Mouse (Mus musculus): Measurements from ENCODE around the gene Iba57.
"Not testable (repeated sequence)": the region's sequence is repeated elsewhere in the genome, so short reads cannot be mapped to it uniquely, and the experiment has no call there.

The Iba57 gene

DNA sequence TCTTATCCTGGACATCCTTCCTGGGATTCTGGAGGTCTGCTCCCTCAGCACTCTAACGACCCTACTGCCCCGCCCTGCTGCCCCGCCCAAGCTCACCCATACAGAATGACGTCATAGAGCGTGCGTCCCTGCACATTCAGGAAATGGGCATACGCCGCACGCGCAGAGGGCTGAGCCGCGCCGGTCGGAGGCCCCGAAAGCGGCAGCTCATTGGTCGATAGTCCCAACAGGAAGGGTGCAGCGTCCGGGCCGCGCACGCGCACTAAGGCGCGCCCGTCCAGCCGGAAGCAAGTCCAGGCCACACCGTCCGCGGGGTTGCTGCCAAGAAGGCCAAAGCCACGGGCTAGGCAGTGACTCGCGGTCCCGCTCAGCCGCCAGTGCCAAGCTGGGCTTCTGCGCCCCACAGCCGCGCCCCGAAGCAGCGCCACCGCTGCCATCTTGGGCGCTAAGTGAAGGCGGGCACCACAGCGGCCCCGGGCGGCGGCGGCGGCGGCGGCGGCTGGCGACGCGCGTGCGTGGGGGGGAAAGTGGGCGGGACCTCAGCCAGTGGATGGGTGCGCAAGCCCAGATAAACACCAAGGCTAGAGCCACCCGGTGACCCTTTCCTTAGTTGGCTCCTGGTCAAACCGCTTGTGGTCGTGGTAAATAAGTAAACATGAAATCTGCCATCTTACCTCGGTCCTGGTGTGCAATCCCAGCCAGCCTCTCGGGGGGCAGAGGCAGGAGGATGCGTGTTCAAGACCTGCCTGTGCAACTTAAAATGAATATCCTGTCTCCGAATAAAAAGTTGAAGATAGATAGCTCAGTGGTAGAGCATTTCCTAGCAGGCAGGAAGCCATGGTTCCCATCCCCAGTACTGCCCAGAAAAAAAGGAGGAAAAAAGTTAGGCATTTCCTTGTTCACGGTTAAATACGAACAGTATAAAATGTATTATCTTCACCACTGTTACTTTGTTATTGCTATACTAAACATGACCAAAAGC is at the start of gene Iba57:
TSS of gene Iba57 (minus strand) at position 485 of the 982 bp plus-strand sequence.
- DNase-seq (ENCODE audit: low read depth, low spot score), result peak; percentile 99

DNA sequence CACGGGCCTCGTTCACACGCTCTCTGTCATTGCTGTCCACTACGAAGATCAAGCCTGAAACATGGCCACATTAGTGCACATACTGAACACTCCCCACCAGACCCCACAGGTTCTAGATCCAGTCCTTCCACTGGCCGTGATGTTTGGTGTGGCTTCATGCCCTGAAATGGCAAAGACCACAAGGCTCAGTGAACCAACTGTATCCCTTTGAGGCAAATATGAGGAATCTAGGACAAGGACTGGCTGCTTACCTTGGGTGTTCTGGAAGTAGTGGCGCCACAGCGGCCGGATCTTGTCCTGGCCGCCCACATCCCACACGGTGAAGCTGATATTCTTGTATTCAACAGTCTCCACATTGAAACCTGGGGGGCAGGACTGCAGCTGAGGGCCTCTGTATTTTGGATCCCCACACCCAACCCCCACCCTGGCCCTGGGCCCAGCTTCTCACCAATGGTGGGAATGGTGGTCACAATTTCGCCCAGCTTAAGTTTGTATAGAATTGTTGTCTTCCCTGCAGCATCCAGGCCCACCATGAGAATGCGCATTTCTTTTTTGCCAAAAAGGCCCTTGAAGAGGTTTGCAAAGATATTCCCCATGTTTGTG is 49.5 kb upstream of the Iba57 start:
- no peak for DNase-seq (ENCODE audit: low read depth, low spot score)

DNA sequence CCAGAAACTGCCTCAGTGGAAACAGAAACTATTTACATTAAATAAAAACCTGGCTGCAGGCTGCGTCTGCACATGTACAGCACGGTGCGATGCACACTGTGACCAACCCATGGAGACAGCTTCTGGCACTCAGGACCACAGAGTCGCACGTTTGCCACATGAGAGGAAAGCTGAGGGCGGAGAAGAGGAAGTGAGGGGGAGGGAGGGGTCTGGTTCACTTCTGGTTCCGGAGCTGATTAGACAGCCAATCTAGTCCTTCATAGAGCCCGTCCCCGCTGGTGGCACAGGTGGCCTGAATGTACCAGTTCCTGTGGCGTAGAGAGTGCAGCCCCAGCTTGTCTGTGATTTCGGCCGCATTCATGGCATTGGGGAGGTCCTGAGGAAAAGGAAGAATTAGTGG is 48.8 kb upstream of the Iba57 start:
- not testable (repeated sequence) for DNase-seq (ENCODE audit: low read depth, low spot score)

DNA sequence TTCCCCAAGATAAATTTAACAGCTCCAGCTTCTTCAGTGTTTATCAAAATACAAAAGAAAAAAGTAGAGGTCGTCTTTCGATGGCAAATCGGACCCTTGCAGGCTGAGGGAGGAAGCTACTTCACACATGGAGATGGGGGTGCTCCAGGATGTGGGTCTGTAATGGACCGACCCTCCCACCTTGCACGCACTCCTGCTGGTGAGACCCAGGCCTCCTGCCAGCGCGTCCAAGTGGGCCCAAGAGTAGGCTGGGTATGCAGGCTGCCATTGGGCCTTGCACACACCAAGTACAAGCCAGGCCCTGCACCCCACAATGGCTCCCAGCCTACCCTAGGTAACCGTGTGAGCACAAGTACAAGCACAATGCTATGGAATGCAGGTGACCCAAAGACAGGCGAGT is 48.0 kb upstream of the Iba57 start:
- not testable (repeated sequence) for DNase-seq (ENCODE audit: low read depth, low spot score)

DNA sequence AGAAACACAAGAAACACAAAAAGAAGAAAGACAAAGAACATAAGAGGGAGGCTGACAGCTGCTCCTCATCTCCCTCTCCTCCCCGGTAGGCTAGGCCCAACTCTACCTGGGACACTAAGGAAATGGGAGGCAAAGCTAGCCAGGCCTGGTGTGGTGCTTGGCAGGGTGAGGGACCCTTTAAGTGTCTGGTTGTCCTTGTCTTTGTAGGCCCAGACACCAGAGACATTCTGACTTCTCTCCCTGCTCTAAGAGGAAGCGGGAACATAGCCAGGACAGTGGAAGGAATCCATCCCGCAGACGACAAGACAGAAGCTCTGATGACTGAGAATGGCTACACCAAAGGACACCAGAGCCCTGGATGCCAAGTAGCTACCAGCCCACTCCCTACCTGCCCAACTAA is 46.5 kb upstream of the Iba57 start:
- no peak for DNase-seq (ENCODE audit: low read depth, low spot score)

DNA sequence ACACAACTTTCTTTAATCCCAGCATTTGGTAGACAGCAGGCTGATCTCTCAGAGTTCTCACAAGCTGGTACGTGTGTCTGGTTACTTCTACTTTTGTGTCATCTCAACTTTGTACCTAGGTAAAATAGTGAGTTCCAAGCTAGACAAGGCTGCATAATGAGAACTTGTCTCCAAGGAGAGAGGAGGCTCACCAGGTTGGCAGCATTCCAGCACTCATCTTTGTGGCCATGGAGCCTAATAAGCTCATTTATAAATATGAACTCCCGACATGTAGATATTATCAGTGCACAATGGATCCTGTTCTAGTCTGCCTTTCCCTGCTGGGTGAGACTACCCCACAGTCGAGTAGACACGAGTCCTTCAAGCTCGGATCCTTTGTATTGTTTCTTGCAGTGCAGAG is 46.0 kb upstream of the Iba57 start:
- DNase-seq (ENCODE audit: low read depth, low spot score), result no peak

DNA sequence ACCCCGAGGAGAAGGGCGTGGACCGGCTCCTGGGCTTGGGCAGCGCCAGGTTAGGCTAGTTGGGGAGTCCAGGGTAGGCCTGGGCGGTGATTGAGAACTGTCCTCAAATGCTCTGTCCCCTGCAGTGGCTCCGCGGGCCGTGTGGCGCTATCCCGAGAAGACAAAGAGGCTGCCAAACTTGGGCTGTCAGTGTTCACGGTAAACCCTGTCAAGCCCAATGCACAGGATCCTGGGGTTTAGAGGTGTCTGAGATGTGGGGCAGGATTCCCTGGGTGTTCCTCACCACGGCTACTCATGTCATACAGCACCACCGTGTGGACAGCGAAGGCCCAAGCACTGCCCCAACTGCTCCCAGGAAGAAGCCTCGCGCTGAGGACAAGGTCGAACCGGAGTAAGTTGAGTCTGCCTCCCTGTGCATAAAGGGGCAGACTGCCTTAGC is 45.5 kb upstream of the Iba57 start:
- DNase-seq (ENCODE audit: low read depth, low spot score), result peak; percentile 80

DNA sequence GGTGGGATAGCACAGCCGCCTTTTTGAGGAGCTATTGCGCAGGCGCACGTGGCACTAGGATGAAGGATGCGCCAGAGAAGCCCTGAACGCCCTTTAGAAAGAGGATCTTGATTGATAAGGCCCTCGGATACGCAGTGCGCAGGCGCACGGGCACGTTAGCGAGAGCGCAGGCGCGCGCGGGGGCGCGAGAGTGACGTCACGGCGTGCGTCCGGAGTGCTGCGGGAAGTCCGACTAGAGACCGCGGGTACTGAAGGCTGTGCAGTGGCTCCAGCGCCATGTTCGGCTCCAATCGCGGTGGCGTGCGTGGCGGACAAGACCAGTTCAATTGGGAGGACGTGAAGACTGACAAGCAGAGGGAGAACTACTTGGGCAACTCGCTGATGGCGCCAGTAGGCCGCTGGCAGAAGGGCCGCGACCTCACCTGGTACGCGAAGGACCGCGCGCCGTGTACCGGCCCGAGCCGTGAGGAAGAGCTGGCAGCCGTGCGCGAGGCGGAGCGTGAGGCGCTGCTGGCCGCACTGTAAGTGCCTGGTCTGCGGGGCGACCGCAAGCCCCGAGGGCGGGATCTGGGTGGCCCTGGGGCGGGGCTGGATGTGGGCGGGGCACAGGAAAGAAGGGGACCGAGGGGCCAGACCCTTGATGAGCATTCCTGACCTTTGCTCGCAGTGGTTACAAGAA is 44.8 kb upstream of the Iba57 start, which contains the start of gene 2310033P09Rik:
TSS of gene 2310033P09Rik (plus strand) at position 169 of the 679 bp plus-strand sequence.
- DNase-seq (ENCODE audit: low read depth, low spot score), result peak; percentile 94

DNA sequence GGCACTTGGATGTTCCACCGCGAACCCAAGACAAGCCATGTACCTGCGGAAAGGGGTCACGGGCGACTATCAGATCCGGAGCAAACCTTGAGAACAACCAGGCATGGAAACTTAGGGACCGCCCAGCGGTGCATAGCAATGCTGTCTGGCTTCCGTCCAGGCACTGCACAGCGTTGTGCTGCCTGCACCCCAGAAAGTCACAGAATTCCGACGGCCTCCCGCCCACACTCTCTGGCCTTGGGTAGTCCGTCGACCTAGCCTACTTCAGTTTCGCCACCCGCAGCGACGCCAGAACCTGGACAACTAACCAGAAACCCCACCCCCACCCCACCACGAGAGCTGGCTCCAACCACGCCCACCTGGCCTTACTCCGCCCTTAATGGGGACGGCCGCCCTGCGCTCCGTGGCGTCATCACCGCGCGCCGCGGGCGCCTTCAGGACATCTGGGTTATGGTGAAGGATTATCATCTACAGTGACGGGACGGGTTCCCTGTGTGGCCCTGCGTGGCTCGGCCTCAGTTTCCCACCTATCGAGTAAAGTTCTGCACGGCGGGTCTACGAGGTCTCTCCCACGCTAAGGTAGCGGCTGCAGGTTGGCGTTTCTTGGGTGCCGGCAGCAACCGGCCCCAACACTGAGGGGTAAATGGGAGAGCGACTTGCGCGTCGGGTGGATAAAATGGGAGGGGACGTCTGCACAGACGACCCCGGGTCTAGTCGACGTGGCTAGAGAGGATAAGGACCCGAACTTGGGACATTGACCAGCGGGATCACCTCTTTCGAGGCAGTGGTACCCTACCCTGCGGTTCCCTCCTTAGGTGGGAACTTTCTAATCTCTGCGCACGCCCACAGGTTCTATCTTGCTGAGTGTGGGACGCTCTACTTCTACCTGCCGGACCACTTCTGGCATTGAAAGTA is 38.8 kb upstream of the Iba57 start, which contains the start of gene Mrpl55:
TSS of gene Mrpl55 (plus strand) at position 406 of the 915 bp plus-strand sequence.
- DNase-seq (ENCODE audit: low read depth, low spot score), result peak; percentile 91

DNA sequence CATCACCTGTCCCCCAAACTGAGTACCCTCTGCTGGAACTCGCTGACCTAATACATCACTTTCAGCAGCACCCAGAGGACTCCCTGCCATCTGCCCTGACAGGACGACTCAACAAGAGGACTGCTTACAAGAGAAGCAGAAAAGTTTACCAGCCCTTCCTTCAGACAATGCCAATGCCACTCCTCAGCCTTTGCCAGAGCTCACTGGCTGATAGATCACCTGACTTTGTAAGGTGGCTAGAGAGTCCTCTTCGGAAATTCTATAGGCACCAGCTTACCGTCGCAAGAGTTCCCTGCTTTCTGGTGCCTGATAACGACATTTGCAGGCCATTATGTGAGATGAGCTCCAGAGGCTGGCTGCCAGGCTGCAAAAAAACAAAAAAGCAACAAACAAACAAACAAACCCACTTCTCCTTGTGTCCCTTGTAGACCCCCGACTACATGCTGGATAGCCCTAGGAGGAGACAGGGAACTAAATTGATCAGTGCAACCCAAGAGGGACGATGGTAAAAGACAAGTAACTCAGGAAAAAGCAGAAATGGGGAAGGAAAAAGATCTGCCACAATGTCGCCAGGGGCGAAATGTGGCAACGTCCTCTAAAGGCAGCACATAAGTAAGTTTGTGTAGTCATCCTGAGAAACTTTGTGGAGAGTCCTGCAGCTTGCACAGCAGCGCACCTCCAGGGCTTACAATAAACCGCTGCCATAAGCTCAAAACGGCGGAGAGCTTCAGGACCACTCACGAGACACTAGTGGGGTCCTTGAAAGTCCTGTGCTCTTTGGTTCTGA is 37.9 kb upstream of the Iba57 start:
- peak; percentile 32 for DNase-seq (ENCODE audit: low read depth, low spot score)

DNA sequence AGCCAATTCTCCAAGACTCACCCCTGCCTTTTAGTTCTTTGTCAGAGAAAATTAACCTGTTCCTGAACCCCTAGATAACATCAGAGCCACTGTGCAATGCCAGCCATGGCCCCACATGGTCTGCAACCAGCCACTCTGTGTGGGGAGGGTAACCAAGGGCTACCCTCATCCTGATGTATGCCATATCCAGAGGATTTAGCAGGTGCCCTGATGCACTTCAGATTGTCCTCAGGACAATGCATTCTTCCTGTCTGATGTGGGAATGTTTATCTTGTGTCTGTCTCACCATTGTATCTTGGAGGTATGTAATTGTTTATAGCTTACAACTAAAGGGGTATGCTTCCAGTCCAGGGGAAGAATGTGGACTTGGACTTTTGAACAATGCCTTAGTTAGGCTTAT is 32.7 kb upstream of the Iba57 start:
- DNase-seq (ENCODE audit: low read depth, low spot score), result no peak

DNA sequence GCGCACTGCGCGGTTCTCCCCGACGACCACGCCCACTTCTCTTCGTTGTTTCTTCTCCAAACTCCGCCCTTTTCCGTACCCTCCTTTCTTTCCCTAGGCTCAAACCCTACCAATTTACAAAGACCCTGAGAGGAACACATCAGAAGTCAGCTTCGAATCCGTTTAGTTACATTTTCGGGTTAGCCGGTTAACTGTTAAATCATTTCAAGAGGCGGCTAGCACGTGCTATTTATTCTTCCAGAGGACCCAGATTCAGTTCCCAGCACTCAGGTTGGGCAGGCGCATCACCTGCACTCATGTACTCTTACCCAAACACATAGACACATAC is 28.5 kb upstream of the Iba57 start, which contains the start of gene Guk1:
TSS of gene Guk1 (minus strand) at position 154 of the 328 bp plus-strand sequence.
- DNase-seq (ENCODE audit: low read depth, low spot score), result no peak

DNA sequence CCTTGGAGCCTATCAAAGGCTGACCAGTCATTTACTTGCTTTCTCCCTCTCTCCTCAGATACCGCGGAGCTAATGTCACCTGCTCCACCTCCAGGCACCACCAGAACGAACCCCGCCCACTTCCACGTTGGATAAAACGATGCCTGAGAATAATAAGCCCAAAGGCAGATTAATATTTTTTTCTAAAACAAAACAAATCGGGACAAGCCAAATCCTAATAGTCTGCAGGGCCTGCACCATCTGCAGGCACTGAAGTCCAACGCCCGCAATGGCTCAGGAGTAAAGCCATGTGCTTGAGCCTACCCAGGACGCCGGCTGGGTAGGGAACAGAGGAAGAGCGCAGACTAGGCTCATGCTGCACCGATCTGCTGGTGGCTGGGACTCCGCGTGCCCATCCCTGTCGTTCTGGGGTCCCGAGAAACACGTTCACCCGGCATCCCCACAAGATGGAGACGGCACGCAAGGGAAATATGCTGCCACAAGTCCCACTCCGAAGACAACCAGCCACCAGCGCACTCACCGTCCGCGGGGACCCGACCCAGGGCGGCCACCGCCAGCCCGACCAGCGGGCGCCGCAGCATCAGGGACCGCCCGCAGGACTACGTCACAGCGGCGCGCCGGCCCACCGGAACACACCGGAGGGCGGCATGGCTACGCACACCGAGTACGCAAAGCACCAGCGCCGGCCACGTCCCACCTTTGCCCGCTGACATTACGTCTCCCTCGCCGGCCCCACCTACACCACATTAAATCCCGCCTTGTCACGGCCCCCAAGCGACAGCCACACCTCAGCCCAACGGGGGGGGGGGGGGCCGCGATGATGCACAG is 27.9 kb upstream of the Iba57 start:
- DNase-seq (ENCODE audit: low read depth, low spot score), result peak; percentile 94

DNA sequence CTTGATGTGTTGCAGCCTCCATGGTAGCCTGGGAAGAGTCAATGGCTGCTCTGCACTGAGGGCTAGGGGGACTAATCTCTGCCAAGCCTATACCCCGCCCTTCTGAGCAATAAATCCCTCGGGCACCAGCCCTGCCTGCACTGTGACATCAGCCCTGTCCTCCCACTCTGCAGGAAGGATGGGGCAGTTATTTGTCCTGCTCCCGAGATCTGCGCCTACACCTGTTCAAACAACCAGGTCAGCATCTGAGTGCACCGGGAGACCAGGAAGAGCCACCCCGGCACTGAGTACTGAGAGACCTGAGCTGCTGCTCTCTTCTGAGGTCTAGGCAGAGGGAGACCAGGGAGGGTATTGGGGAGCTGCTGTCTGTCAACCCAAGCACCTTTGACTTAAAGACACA is 24.2 kb upstream of the Iba57 start:
- no peak for DNase-seq (ENCODE audit: low read depth, low spot score)

DNA sequence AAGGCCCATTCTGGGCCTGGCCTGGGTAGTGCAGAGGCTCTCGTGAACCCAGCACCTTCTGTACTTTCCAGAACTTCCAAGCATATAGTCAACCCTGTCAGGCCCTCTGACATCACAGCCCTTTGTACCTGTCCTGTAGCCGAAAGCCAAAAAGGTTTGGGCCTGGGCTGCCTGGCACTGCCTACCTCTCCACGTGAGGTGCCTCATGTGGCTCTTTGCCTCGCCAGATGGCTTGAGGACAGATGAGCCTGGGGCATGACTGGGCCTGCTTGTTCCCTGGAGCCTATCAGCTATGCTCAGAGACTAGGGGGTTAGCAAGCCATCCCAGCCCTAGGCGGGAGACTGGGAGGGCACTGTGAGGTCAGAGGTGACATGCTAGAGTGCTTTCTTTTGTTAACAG is 22.0 kb upstream of the Iba57 start:
- DNase-seq (ENCODE audit: low read depth, low spot score), result no peak

DNA sequence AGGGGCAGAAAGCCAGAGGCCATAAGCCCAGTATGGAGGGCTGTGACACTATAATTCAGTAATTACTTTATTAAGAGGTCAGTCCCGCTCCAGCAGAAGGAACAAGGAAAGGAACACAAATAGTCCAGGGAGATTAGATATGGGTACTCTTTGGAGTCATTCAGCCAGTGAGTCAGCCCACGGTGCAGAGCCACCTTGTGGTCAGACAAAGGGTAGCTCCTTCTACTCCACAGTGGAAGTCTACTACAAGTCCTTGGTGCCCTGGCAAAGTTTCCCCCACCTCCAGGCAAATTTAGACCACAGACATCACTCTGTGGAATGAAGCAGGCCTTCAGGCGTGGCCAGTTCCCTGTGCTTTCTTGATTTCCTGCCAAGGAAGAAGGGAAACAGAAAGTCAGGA is 20.3 kb upstream of the Iba57 start:
- DNase-seq (ENCODE audit: low read depth, low spot score), result peak; percentile 44

DNA sequence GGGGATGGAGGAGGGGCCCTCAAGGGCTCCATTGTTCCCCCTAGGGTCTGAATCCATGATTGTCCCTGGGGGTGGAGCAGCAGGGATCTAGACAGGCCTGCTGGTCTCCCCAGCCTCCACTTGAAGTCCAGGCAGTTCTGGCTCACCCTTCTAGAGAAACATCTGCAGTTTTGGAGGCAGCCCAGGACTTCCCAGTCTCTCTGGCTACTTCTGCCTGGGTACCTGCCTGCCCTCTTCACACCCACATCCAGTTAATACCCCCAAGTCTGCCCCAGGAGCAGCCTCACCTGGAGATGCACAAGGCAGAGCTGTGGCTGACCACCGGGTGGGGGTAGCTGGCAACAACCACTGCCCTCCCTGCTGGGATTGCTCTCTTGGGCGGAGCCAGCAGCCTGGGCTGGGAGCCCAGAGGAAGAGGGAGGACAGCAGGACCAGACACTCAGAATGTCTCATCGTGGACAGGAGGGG is 19.4 kb upstream of the Iba57 start, which contains the start of gene Gjc2:
TSS of gene Gjc2 (minus strand) at position 350 of the 468 bp plus-strand sequence.
- DNase-seq (ENCODE audit: low read depth, low spot score), result no peak

DNA sequence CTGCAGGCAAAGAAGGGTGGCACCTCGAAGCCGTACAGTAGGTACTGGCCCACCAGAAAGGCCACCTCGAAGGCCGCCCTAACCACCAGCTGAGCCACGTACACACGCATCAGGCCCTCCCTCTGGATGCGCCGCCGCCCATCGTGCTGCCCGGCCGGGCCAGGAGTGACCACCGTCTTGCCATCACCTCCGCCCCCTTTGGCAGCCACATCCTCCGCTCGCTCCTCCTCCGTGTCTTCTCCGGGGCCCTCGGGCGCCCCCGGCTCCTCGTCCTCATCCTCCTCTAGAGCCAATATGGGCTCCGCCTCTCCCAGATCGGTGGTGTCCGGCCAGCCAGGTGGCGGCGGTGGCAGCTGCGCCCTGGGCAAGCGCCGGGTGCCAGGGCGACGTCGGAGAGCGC is 13.4 kb upstream of the Iba57 start:
- DNase-seq (ENCODE audit: low read depth, low spot score), result no peak

DNA sequence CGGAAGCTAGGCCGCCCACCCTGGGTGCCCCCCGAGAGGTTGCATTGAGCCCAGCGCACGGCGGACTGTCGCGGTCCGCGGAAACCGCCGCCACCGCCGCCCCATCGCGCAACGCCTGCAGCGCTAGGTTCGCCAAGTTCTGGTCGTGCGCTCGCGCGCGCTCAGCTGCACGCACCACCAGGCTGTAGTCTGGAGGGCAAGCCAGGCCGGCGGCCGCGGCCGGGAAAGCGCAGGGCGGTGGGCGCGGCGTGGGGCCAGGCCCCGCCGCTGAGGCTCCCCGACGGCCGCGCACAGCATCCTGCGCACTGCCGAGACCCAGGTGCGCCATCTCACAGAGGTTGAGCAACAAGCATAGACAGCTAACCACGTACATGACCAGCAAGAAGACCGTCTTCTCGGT is 12.9 kb upstream of the Iba57 start:
- no peak for DNase-seq (ENCODE audit: low read depth, low spot score)
